Mouse (Mus musculus) midbrain, embryonic 10.5 days (tissue): Measurements from ENCODE around the gene Epha8. TPM values are rescaled to one million over a fixed set of nuclear protein-coding genes. Genes with fewer than 3 reads are reported as not detected.

Source experiments
- DNase-seq: peaks from one replicate; pipeline ENCODE4 v3.0.0-alpha.2; 2017; ENCODE audit warnings: low spot score
- H3K27ac ChIP-seq: fragments of 300-500 bp; sonication (generic); replicated peaks from 2 replicates; pipeline ENCODE4 v1.5.1; 2016; ENCODE audit warnings: mild to moderate bottlenecking
- H3K27me3 ChIP-seq: fragments of 300-500 bp; sonication (generic); 2 replicates; pipeline ENCODE4 v1.6.1; 2016; ENCODE audit warnings: low read depth, mild to moderate bottlenecking; ENCODE audit not compliant: poor library complexity, severe bottlenecking
- H3K36me3 ChIP-seq: fragments of 300-500 bp; sonication (generic); 2 replicates; pipeline ENCODE4 v1.6.1; 2016; ENCODE audit warnings: mild to moderate bottlenecking, moderate library complexity
- H3K4me1 ChIP-seq: fragments of 300-500 bp; sonication (generic); 2 replicates; pipeline ENCODE4 v1.6.1; 2016
- H3K4me3 ChIP-seq: fragments of 300-500 bp; sonication (generic); 2 replicates; pipeline ENCODE4 v1.5.1; 2016; ENCODE audit warnings: mild to moderate bottlenecking, moderate library complexity
- H3K9me3 ChIP-seq: fragments of 300-500 bp; sonication (generic); replicated peaks from 2 replicates; pipeline ENCODE4 v1.6.1; 2016; ENCODE audit warnings: mild to moderate bottlenecking
- WGBS: fragments of 180-500 bp; shearing (Covaris S2); methylation state at CpG from one replicate; pipeline ENCODE4 v1.1.7; 2016; 5-methylcytosine and 5-hydroxymethylcytosine counted together
- polyA plus RNA-seq: library from polyadenylated mRNA; unstranded; fragments of >200 nt; fragmentation: Nextera tagmentation; extraction: Ambion mirVana; gene quantifications from 2 replicates; pipeline ENCODE4 v1.2.1, GENCODE M21; 2016

Gene Epha8
- polyA plus RNA-seq, 1 experiment from 2014 or later = 3.9 TPM

DNA sequence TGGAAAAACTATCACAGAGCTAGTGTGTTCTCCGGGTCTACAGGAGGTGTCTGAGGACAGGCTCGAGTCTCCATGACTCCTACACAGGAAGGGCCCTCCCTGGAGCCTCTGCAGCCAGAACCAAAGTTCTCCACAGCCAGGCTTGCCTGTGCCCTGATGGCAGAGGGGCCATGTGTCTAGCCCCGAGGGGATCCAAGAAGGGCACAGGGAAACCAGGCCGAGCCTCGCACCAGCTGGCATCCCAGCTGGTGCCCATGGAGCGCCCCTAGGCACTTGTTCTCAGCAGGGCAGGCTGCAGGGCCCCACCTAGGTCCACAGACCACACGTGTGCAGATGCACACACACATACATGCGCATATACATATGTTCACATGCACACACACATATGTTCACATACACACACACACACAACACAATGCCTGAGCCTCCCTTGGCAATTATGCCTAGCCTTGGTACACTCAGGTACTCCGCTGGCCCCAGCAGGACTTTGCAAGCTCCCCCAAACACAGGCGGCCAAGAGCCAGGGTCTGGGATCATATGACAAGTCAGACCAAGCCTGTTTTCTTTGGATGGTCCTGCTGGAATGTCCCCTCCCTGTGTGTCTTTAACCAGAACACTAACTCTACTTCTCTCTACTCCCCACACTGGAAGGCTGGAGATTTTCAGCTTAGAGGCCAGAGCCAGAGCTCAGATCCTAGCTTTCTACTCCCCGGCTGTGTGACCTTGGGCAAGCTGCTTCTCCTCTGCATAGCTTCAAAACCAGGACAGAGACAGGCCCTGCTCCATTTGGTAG, 11.9 kb downstream of the Epha8 start:
- 0 out of 2 replicates have a peak overlapping the region, but pooled peaks have one; percentile 10 for H3K27ac ChIP-seq
- peaks cover 100% of the 10 kb centered on the region for H3K27me3 ChIP-seq
- WGBS = 83% methylated on average over 11 of the region's 11 CpGs
- no peaks in the 10 kb centered on the region for H3K9me3 ChIP-seq
- H3K4me3 ChIP-seq = no peak overlapping the region
- no peaks in the 10 kb centered on the region for H3K36me3 ChIP-seq
- peaks cover 60% of the 10 kb centered on the region for H3K4me1 ChIP-seq
- DNase-seq = no peak

DNA sequence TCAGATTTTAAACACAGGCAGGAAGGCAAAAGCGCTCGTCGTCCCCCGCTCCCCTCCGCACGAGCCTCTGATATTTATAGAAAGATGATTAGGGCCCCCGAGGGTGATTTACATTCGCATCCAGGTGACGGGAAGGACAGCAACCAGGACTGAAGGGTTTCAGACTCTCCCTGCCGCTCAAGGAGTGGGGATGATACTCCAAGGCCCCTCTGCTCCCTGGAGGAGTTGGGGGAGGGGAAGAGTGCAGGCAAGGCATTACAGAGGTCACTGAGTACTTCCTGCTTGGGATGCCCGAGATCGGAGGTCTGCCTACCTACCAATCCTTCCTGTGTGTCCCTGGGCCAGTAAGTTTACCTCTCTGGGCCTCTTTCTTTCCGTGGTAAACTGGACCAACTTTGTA, 13.4 kb downstream of the Epha8 start:
- Histone ChIP-seq H3K4me1 (peaks cover 46% of the 10 kb centered on the region), H3K9me3 (no peaks in the 10 kb centered on the region), H3K4me3 (no peak overlapping the region), H3K36me3 (no peaks in the 10 kb centered on the region), H3K27ac (peak overlapping the region; percentile 39), H3K27me3 (peaks cover 100% of the 10 kb centered on the region)
- no peak for DNase-seq
- 40% methylated on average over 13 of the region's 13 CpGs for WGBS

DNA sequence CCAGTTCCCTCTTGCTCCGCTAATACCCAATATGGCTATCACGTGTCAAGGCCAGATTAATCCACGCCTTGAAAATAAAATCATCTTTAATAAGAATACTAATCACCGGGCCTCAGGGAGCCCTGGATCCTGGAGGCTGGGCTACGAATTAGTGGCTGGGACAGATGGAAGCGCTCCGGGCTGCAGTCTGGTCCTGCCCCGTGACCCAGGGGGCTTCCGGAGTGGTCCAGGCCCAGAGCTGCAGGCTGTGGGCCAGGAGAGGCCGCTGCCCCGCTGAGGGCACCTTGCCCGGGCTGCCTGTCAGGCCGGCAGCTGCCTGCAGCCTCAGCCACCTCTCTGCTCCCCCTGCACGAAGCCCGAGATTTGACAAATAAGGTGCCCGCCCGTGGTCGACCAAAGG, 13.9 kb downstream of the Epha8 start:
- DNase-seq = no peak
- Histone ChIP-seq H3K4me3 (no peak overlapping the region), H3K4me1 (peaks cover 46% of the 10 kb centered on the region), H3K9me3 (no peaks in the 10 kb centered on the region), H3K36me3 (no peaks in the 10 kb centered on the region), H3K27ac (peak overlapping the region; percentile 39), H3K27me3 (peaks cover 100% of the 10 kb centered on the region)
- WGBS = 35% methylated on average over 18 of the region's 18 CpGs

DNA sequence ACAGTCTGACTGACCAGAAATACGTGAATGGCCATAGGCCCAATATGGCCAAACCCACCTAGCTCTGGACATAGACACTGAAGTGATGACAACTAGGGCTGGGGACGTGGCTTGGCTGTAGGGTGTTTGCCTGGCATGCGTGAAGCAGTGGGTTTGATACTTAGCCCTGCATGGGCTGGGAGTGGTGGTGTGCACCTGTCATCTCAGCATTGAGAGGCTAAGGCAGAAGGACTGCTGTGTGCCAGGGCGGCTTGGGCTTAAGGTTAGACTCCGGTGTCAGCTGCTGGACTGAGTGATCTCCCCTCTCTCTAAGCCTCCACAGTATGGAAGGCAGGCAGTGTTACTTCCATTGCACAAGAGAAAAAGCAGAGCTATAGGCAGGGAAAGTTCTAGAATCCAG, 18.7 kb downstream of the Epha8 start:
- peaks cover 26% of the 10 kb centered on the region for H3K4me1 ChIP-seq
- H3K9me3 ChIP-seq = no peaks in the 10 kb centered on the region
- H3K36me3 ChIP-seq = no peaks in the 10 kb centered on the region
- DNase-seq = no peak
- H3K27ac ChIP-seq = no peak overlapping the region
- no peak overlapping the region for H3K4me3 ChIP-seq
- 92% methylated on average over 5 of the region's 5 CpGs for WGBS
- peaks cover 100% of the 10 kb centered on the region for H3K27me3 ChIP-seq

DNA sequence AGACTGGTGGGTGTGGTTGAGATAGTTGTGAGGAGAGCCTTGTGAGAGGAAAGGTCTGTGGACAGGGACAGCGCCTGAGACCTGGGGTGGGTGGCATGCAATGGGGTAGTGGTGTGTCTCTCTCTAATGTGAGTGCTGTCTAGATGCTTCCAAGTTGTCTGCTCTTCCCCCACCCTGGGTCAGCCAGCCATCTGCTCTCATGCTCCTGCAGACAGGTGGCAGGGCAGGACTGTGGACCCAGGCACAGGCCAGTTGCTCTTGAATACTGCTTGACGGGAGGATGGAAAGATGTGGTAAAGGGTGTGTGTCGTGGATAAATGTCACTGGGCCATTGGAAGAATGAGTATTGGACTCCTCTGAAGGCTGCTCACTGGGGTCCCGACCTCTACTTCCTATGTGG, 19.3 kb downstream of the Epha8 start:
- 81% methylated on average over 4 of the region's 4 CpGs for WGBS
- no peak for DNase-seq
- Histone ChIP-seq H3K27ac (no peak overlapping the region), H3K9me3 (no peaks in the 10 kb centered on the region), H3K4me1 (peaks cover 20% of the 10 kb centered on the region), H3K4me3 (no peak overlapping the region), H3K27me3 (peaks cover 100% of the 10 kb centered on the region), H3K36me3 (no peaks in the 10 kb centered on the region)

DNA sequence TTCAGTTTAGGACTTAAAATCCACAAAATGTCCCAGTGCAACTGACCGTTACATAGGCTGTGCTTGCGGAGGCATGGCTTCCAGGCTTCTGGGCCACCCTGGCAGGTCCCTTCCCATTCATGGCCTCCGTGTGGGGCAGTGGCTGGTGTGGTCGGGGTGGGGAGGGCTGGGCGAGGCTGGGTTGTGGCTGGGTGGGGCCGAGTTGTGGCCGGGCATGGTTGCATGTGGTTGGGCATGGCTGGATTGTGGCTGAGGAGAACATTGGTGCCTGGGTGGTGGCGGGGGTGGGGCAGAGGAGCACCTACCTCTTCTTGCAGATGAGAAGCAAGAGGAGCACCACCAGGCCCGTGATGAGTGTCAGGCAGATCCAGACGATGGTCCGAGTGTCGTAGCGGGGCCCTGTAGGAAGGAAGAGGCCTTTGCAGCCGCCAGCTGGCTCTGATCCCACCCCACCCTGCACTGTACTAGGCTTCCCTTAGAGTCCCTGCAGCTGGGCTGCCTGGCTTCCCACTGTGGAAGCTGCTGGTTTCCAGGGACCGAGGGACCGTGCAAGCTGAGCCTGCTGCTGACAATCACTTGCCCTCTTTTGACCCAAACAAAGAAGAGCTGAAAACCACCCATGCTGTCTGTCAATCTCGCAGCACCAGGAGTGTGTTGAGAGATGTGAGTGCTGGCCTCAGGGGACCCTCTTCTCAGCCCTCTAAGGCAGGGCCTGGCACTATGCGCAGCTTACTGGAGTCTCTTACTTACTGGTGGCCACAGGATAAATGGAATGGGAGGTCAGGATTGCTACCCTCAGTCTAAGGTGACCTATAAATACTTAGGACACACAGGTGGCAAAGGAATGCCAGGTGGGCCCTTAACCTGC, 21.6 kb downstream of the Epha8 start:
- H3K4me1 ChIP-seq = peaks cover 23% of the 10 kb centered on the region
- H3K27ac ChIP-seq = peak overlapping the region; percentile 60

DNA sequence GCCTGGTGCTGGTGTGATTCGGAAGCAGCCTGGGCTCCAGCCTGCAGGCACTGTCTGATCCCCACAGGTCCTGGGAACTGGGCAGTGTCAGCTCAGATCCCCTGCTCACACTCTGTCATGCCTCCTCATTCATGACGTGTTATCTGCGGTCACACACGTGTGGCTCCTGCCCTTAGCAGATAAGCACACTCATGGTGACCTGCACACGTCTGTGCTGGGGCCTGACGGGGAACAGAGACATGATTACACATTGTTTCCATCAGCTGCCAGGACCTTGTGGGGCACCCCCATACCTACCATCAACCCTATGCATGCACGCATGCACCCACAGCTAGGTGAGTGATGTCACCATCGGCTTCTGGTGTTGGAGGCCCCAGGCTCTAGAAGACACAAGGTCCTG, 26.1 kb downstream of the Epha8 start:
- H3K4me3 ChIP-seq = no peak overlapping the region
- peaks cover 42% of the 10 kb centered on the region for H3K4me1 ChIP-seq
- DNase-seq = no peak
- H3K27me3 ChIP-seq = peaks cover 99% of the 10 kb centered on the region
- WGBS = 90% methylated on average over 8 of the region's 8 CpGs
- no peak overlapping the region for H3K27ac ChIP-seq
- no peaks in the 10 kb centered on the region for H3K36me3 ChIP-seq
- no peaks in the 10 kb centered on the region for H3K9me3 ChIP-seq

More for the DNA sequence above, 21.6 kb downstream of the Epha8 start:
- Histone ChIP-seq H3K9me3 (no peaks in the 10 kb centered on the region), H3K27me3 (peaks cover 100% of the 10 kb centered on the region), H3K36me3 (no peaks in the 10 kb centered on the region), H3K4me3 (no peak overlapping the region)
- 52% methylated on average over 18 of the region's 18 CpGs for WGBS
- no peak for DNase-seq

DNA sequence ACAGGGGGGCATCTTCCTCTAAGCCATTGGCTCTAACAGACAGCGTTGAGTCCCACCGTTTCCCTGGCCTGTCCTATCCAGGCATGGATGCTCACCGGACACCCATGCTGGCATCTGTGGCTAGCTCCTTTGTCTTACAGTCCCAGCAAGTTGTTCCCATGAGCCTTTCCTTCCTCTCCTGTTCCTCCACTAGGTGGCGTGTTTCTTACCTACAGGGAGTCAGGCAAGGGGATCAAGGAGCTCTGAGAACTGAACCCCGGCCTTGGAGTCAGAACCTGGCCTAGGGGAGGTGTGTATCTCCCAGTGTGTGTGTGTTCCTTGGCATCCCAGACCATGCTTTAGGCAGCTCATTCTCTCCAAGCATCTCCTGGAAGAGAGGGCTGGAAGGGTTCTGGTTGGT, 27.7 kb downstream of the Epha8 start:
- Histone ChIP-seq H3K9me3 (no peaks in the 10 kb centered on the region), H3K27ac (peak overlapping the region; percentile 55), H3K4me1 (peaks cover 28% of the 10 kb centered on the region), H3K4me3 (no peak overlapping the region), H3K27me3 (peaks cover 99% of the 10 kb centered on the region), H3K36me3 (no peaks in the 10 kb centered on the region)
- WGBS = 8% methylated on average over 5 of the region's 5 CpGs
- peak; percentile 46 for DNase-seq

DNA sequence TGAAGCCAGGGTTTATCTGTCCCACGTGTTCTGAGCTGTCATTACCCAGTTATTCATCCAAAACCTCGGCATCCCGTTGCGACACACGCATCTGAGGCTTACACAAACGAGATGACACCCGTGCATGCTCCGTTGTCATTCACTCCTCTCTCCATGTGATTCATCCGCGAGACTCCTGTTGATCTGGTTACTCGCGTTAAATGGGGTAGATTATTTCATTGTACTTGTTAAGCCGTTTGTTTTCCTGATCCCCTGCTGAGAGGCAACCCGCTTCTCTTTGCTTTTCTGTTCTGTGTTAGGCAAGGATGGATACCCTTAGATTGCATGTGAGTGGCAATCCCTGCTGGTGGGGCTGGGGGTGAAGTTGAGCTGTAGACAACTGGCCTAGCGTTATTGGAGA, 30.8 kb downstream of the Epha8 start:
- Histone ChIP-seq H3K9me3 (no peaks in the 10 kb centered on the region), H3K27ac (no peak overlapping the region), H3K36me3 (no peaks in the 10 kb centered on the region), H3K27me3 (peaks cover 91% of the 10 kb centered on the region), H3K4me1 (peaks cover 35% of the 10 kb centered on the region), H3K4me3 (no peak overlapping the region)
- WGBS = 4% methylated on average over 15 of the region's 15 CpGs
- no peak for DNase-seq

DNA sequence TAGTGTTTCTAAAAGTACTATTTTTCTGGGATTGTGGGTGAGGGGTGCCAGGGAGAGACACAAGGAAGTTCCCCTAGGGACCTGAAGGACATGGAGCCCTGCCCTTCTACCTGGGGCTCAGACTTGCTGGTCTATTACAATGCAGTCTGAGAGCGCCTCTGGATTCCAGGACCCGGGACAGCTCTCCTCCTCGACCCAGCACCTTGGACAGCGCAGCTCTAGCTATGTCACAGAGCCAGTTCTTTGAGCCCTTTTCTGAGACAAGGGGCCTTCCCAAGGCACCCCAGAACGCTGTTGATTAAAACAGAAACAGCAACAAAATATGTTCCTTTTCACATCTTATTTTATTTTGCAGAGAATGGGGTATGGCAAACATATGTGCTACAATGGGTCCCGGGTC, 32.1 kb downstream of the Epha8 start:
- Histone ChIP-seq H3K9me3 (no peaks in the 10 kb centered on the region), H3K27me3 (peaks cover 84% of the 10 kb centered on the region), H3K4me3 (no peak overlapping the region), H3K36me3 (no peaks in the 10 kb centered on the region), H3K27ac (no peak overlapping the region), H3K4me1 (peaks cover 31% of the 10 kb centered on the region)
- DNase-seq = peak; percentile 72
- WGBS = 4% methylated on average over 6 of the region's 6 CpGs

DNA sequence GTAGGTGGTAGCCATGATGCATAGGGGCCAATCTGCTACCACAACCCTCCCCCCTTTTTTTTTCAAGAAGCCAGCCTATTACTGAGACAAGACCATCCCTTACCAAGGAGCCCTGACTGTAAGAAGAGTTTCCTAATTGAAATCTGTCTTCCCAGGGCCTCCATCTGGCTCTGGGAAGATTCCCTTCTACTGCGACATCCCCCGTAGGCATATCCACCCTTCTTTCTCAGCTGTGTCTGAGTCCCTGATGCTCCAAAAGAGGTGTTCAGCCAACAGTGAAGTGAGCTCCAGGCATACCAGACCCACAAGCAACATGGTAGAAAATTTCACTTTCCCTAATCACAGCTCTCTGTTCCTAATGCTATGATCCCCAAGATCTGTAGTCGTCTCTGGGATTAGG, 37.1 kb downstream of the Epha8 start:
- H3K9me3 ChIP-seq = no peaks in the 10 kb centered on the region
- peaks cover 70% of the 10 kb centered on the region for H3K27me3 ChIP-seq
- H3K4me3 ChIP-seq = no peak overlapping the region
- WGBS = 84% methylated on average over 3 of the region's 3 CpGs
- H3K36me3 ChIP-seq = no peaks in the 10 kb centered on the region
- DNase-seq = no peak
- peaks cover 30% of the 10 kb centered on the region for H3K4me1 ChIP-seq
- no peak overlapping the region for H3K27ac ChIP-seq

DNA sequence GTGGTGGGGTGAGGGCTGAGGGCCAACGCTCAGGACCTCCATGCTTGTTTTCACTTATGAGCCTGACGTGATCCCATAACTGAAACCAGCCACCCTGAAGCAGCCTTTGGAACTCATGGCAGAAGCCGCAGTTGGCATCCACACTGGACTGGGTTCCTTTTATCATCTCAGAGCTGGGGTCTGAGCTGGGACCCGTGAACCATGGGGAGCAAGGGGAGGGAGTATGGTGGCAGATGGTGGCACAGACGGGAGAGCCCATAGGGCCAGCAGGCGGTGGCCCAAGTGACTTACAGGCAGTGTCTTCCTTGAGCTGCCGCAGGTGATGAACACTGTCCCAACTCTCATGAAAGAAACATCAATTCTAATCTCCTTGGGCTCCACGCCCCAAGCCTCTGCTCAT, 37.8 kb downstream of the Epha8 start:
- Histone ChIP-seq H3K9me3 (no peaks in the 10 kb centered on the region), H3K4me1 (peaks cover 34% of the 10 kb centered on the region), H3K27ac (no peak overlapping the region), H3K27me3 (peaks cover 66% of the 10 kb centered on the region), H3K4me3 (no peak overlapping the region), H3K36me3 (no peaks in the 10 kb centered on the region)
- no peak for DNase-seq
- WGBS = 90% methylated on average over 8 of the region's 8 CpGs

DNA sequence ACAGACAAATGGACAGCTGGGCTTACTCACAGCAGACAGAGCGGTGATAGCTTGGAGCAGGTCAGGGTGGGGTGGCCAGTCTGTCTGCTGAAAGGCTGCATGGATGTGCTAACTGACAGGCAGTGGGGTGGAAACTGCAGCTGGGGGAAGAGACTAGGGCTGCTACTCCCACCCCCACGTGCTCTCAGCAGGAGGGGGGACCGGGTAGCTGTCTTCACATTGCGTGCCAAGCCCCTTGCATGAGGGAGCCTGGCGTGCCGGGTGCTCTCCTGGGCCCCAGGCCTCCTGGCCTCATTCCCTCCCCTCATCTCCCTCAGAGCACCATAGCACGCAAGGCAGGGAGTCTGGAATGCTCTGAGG, 39.5 kb downstream of the Epha8 start:
- H3K27me3 ChIP-seq = peaks cover 61% of the 10 kb centered on the region
- WGBS = 60% methylated on average over 7 of the region's 7 CpGs

More for the DNA sequence above, 39.5 kb downstream of the Epha8 start:
- Histone ChIP-seq H3K9me3 (no peaks in the 10 kb centered on the region), H3K4me1 (peaks cover 37% of the 10 kb centered on the region), H3K4me3 (no peak overlapping the region), H3K36me3 (no peaks in the 10 kb centered on the region), H3K27ac (no peak overlapping the region)
- no peak for DNase-seq
